Mouse (Mus musculus) kidney, adult 2 months (tissue): Measurements from ENCODE around the gene Ttc9b.

Source experiments
- CTCF ChIP-seq: fragments of 200-500 bp; conservative IDR thresholded peaks from 2 replicates; pipeline ENCODE4 v1.5.1; 2011; ENCODE audit warnings: low read depth, mild to moderate bottlenecking, control low read depth, low read length, moderate library complexity, mixed read lengths; ENCODE audit not compliant: insufficient read depth, insufficient read length
- POLR2A ChIP-seq: fragments of 200-500 bp; IDR thresholded peaks from one replicate; pipeline ENCODE4 v1.6.1; 2011; ENCODE audit warnings: low read depth, low read length, control low read depth

DNA sequence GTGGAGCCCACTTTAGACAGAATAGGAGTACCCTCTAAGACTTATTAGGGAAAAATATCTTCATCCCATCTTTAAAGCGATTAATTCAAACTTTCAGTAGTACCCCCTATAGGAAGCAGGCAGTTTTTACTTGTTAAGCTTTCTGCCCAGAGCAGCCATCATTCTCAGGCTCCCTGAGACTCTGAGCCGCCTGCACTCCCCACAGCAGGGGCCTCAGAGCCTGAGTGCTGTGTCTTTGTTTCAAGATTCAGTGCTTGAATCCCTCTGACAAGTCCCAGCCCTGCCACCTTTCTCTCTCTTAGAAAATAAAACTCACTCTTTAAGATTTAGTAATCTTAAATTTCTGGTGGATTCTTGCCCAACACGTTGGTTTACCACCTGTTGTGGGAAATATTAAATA is 43.0 kb downstream of the Ttc9b start:
- no peak for TF ChIP-seq CTCF
- no peak for TF ChIP-seq POLR2A
